Mouse (Mus musculus) forelimb bud, embryonic 11.5 days (tissue): ENCODE results near the gene Nt5dc3.

Source experiments
- DNase-seq: peaks from one replicate; pipeline ENCODE4 v3.0.0-alpha.2; 2012; ENCODE audit warnings: low read depth, low spot score

Nt5dc3 gene

GRCm38 (mm10) chr10:86815133-86815532 is 36.3 kb downstream of the Nt5dc3 start:
- DNase-seq, result no peak

DNA sequence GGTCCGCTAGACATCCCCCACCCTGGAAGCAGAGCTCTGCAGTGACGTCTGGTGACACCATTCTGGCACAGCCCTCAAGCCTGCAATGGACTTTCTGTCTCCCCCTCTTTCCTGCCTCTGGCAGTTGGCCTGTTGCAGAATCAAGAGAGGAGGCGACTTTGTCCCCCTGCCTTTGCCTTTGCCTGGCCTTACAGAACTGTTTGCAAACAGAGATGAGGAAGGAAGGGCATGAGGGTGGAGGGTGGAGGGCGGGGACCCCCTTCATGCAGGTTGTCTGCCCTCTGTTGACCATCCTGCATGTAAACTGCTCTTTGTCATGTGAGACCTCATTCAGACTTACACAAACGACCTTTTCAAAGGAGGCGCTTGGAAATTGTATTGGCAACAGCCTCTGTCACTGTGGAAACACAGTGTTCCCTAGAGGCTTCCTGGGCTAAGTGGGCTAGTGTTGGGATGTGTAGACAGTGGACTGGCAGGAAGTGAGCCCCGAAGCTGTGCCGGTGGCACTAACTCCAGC is 40.9 kb downstream of the Nt5dc3 start:
- DNase-seq, result no peak

GRCm38 (mm10) chr10:86821014-86821413 is 42.2 kb downstream of the Nt5dc3 start:
- no peak for DNase-seq

DNA sequence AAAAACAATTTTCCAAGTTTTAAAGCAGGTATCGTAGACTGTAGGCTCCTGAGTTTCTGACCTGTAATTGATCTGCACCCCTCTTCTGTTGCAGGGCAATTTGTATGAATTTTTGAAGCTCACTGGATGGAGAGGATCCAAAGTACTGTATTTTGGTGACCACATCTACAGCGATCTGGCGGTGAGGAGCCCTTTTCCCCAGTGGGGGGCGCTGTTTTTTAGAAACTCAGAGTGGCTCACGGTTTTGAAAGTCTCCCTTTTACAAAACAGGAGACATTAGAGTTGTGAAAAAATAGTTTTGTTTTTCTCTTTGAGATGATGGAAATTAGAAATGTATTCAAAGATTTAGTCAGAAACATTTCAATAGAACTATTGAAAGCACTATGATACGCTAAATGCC is 45.3 kb downstream of the Nt5dc3 start:
- no peak for DNase-seq

- no peak for DNase-seq
Observed at GRCm38 (mm10) chr10:86824871-86825270, 46.1 kb downstream of the Nt5dc3 start.

DNA sequence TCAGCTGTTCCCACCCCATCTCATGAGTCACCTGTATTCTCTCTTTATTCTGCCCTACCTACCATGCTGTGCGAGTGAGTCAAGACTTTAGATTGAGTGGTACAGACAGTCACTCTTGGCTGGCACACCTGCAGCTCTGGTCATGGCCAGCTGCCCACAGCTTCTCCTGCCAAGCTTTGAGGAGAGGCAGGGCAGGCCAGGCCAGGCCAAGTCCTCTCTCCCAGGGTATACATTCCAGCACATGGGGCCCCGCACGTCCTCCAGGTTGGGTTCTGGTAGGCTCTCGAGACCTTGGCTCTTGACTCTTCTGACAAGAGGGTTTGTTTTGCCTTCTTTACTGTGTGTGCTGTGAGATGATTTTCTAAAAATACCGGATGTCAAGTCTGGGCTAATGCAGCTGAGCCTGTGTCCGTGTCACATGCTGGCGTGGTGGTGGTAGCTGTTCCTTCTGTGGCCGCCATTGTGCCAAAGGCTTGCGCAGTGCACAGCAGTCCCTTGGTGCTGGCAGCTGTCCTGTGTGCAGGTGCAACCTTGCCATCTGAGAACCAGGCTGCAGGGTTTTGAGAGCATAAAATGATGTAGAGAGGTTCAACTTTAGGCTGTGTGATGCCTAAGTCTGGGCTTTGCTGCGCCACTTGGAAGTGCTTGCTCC is 47.2 kb downstream of the Nt5dc3 start:
- DNase-seq, result no peak

DNA sequence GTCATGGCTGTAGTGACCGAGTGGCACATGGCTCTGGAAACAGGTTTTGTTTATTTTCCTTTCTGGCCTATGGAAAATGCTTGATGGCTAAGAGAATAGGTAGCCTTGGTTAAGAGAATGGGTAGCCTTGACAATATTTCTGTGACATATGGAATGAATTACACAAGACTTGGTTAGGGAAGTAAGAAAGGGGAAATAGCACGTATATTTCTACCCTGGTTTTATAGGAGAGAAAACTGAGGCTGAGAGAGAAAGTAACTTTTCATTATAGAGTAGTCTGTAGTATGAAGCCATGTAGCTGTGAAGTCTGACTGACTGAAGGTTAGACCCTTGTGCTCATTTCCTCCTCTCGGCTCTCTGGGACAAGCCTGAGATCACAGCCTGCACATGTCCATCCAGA is 48.1 kb downstream of the Nt5dc3 start:
- DNase-seq, result no peak

DNA sequence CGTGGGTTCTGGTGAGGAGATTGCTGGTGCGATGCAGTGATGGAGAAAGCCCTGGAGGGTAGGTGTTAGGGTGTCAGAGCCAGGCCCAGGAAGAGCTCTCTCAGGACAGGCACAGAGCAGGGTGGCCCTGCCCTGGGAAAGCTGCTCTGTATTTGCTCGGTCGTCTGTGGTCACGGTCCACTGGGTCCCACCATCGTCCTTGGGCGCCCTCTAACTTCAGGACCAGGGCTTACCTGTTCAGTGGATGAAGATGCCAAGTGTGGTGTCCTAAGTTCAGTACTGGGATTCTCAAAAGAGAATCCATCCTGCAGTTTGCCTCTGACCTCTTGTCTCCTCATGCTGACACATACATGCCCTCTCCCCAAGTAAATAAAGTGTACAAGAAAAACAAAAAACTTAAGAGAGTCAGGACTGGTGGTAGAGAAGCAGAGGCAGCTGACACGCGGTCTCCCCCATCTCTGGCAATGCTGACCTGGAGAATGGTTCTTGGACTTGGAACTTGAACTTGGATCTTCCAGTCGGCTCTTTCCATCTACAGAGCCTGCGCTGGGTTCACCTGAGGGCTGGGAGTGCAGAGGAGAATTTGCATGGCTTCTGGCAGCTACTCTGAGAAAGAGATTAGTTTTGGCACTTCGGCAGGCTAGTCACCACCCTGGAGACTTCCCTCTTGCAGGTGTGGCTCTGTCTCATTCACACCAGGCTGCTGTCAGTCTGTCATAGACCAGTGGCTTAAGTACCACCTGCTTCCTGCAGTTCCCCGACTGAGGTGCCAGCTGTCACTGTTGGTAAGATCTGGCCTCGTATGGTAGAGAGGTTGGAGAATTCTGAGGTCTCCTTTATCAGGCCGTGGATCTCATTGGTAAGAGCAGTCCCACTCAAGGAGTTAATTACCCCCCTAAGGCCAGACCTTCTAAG is 49.7 kb downstream of the Nt5dc3 start:
- no peak for DNase-seq

DNA sequence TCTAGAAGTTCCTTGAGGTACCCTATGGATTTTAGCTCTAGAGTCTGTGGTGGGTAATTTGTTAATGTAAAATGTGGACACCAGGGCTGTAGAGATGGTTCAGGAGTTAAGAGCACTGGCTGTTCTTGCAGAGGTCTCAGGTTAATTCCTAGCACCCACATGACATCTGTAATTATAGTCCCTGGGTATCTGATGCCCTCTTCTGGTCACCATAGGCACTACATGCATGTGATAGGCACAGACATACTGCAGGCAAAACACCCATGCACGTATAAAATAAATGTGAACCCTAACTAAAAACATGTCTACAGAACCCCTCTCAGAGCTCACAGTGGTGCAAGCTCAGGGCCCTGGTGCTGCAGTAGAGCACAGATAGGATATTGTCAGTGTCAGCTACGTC is 50.7 kb downstream of the Nt5dc3 start:
- no peak for DNase-seq

DNA sequence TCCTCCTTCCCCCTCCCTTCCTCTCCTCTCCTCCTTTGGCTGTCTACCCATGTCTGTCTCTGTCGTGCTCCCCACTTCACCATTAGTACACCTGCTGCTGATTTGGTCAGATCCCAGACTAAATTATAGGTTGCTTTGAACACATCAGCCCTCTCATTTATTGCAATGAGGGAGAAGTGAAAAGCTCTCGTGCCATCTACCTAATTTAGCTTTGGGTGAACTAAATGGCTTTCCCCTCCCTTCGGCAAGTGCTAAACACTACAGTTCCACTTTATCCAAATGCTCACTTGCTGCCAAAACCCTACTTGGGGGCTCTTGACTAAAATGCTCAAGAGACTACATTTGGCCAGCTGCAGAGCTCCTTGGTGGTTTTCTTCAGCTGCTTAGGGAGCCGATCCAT is 58.0 kb downstream of the Nt5dc3 start:
- no peak for DNase-seq

DNA sequence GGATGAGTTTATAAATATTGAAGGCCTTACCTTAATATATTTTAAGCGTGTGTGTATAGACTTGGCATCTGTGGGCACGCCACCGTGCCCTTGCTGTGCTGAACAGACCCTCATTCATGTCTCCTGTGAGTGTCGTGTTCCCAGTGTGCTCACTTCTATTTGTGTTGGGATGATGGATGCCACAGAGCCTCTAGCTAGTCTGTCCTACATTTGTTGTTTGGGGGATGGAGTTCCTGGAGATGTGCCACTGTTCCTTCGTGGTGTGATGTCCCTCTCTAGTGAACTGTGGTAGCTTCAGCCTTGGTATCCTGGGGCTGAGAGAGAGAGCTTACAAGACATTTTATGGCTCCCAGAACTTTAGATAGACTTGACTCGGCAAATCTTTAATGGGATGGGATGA is 60.0 kb downstream of the Nt5dc3 start:
- no peak for DNase-seq

DNA sequence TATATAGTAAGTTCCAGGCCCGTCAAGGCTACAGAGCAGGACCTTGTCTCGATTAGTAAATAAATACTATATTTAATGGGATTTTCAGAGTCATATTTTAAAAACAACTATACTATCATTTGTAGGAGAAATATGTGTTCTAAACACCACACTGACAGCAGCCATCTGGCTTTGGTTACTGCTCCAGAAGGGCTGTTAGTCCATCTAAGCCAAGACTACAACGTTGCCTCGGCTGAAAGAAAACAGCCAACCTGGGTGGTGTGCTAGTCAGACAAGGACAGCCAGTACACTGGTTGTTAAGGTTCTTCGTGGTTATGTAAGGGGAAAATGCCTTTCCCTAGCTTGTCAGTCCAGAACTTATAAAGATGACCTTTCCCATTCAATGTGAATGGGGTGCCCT is 63.9 kb downstream of the Nt5dc3 start:
- no peak for DNase-seq

GRCm38 (mm10) chr10:86846926-86847467 is 68.2 kb downstream of the Nt5dc3 start:
- DNase-seq, result no peak

DNA sequence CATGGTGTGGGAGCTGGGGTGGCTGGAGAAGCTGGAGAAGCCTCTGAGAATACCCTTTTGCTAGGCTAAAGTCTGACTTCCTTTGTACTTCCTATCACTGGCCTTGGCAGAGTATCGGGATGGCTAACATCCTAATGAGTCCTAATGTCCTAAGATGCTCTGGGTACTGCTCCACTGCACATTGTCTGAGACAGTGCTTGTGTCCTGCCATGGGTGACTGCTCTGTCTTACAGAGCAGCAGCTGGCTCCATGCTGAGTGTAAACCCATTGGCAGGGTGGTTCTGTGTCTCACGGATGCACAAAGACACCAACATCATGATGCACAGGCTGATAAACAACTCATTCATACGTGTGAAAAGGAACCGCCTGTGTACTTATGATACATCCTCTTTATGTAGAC is 70.3 kb downstream of the Nt5dc3 start:
- DNase-seq, result no peak

GRCm38 (mm10) chr10:86849508-86849907 is 70.7 kb downstream of the Nt5dc3 start:
- no peak for DNase-seq

DNA sequence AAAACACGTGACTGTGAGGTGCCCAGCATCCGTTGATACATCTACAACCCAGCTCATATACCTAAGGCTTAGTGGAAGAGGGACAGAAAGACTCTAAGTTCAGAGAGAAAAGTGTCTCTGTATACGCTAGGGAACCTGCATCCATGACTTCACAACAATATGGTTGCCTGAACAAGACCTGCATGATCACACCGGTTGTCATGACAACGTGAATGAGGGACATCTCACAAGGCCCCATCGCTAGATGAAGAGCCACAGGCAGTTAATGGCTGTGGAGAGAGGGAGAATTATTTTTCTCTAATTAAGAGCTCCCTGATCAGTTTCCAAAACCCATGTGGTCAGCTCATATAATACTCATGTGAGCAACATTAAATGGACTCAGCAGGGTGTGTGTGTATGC is 73.4 kb downstream of the Nt5dc3 start:
- DNase-seq, result no peak

DNA sequence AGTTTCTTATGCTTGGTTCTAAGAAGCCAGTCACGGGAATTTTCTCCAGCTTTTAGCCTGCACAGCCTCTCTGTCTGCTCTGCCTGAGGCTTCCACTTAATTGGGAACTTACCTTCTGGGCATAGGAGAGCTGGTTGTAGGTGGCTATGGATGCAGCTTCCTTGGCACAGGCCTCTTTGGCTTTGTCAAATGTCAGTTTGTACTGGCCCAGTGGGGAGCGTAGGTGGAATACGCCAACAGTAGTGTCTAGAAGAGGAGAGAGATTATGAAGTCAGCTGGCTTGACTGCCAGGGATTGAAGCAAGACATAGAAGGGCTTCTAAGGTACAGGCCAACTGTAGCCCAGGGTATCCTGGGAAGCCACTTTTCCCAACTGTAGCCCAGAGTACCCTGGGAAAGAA is 74.6 kb downstream of the Nt5dc3 start:
- DNase-seq, result no peak

DNA sequence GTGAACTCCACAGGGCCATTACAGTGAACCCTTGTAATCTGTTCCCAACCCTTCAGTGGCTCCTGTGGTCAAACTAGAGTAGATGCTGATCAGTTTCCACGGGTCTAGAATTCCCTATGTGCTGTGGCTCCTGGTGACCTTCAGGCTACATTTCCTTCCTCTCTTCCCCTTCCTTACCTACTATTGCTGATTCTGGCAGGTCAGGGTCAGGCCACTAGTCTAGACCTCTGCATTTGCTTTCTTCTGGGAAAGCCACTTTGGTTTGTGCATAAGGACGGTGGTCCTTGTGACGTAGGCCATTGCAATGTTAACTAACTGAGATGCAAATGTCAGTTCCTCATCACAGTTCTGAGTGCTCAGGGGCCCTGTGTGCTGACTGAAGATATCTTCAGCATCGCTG is 81.6 kb downstream of the Nt5dc3 start:
- no peak for DNase-seq

DNA sequence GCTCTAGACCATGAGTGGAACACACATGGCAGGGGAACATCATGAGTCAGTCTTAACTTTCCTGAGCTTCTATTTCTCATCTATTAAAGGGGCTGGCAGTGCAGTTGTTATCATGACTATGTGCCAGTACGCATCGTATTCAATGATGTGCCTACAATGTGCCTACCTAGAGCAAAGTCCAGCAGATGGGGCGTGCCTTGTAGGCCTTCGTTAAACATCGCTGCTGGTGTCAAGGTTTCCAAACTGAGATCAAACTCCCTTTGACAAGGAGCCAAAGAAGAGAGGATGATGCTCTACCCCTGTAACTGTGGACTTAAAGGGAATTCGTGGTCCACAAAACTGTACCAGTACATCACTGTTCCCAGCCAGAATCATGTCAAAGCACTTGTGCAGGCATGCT is 83.7 kb downstream of the Nt5dc3 start:
- no peak for DNase-seq

DNA sequence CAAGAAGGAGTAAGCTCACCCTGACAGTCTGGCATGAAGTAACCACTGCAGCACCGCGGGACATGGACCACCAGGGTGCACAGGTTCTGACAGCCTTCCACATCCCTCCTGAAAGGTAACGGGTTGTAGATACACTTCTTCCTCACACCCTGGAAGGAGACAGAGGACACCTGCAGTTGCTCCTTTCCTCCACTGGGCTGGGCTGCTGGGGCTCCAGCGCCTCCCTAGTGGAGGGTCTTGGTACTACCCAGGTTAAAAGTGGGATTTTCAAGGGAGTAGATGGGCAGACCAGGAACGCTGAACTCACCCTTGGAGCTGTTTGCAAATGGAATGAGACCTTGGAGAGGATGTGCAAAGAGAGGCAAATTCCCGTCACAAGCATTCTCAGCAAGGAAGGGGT is 84.6 kb downstream of the Nt5dc3 start:
- DNase-seq, result no peak

- DNase-seq, result no peak
Observed at GRCm38 (mm10) chr10:86872121-86872520, 93.3 kb downstream of the Nt5dc3 start.

DNA sequence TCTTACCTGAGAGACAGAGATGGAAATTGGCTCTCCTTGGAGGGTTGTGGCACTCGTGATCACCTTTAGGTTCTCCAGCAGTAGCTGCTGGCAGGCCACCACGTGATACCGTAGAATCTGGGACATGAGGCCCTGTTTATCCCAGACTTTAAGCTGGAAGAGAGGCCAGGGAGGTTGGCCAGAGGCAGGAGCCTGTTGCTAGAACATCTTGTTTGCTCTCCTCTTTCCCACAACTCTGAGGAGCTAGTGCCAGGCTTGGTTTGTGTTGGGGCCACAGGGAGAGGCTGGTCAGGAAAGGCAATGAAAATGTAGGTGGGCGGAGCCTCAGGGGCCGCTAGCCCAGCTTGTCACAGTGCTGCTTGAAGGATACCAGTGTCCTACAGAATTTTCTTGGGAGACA is 93.8 kb downstream of the Nt5dc3 start:
- DNase-seq, result no peak

GRCm38 (mm10) chr10:86878721-86879120 is 99.9 kb downstream of the Nt5dc3 start:
- DNase-seq, result no peak
